Mouse (Mus musculus) A20 (cell line): ENCODE results near the gene Foxm1.

Source experiments
- DNase-seq: peaks from one replicate; pipeline ENCODE4 v3.0.0-alpha.2; 2011; ENCODE audit warnings: low read depth, low spot score

Foxm1 gene

DNA sequence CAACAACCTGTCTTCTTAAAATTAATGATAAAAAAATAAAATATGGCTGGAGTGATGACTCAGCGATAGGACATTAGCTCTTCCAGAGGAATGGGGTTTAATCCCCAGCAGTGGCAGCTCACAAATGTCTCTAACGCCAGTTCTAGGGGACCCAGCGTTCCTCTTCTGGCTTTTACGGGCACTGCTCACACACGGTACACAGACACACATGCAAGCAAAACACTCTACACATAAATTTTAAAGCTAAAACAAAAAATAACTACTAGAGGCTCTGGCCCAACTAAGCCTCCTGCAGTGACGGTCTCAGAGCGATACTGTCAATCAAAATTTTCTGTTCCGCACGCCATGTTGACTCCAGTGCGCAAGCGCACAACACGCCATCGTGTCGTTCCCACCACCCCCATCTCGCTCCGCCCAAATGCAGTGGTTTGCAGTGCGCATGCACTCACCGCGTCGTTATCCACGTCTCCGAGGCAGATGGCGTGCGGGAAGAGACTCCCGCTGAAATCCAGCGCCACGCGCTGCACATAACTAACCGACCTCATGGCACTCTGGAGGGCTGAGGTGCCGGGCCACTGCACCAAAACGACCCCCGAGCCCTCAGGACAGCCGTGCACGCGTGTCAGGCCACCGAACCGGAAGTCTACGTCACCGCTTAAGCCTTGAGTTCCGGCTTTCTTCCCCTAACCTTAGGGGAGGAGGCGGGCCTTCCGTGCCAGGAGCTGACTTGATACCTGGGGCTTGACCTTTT lies 61.7 kb downstream of the Foxm1 start, which contains the start of gene Itfg2:
TSS of gene Itfg2 (minus strand) at position 663 of the 751 bp plus-strand sequence.
- peak; percentile 99 for DNase-seq

DNA sequence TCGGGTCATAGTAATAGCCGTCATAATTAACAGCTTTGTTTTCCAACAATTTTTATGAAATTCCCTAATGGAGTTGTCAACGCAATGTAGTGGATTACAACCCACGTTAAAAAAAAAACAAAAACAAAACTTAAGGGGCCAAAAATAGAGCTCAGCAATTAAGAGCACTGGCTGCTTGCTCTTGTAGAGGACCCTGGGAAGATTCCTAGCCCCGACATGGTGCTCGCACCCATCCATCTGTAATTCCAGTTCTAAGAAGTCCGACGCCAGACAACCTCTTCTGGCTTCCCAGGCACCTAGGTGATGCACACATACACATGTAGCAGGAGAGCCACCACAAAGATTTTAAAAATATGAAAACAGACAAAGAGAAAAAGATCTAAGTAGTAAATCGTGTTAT lies 62.3 kb downstream of the Foxm1 start:
- no peak for DNase-seq
